Mouse (Mus musculus) stomach, embryonic 14.5 days (tissue): Measurements from ENCODE around the gene Inhbc. TPM values are rescaled to one million over a fixed set of nuclear protein-coding genes. Genes with fewer than 3 reads are reported as not detected.
A peak's percentile ranks its signal among the peaks of the same experiment; 100 is the strongest.

Experiments
- ATAC-seq: fragments of 200-750 bp; cut with Nextera tagmentation; 2 replicates; pipeline ENCODE4 v1.8.0; 2017; ENCODE audit warnings: low read depth, moderate TSS enrichment; ENCODE audit not compliant: insufficient number of reproducible peaks, insufficient read depth, low FRiP score
- H3K27ac ChIP-seq: fragments of 300-500 bp; sonication (generic); 2 replicates; pipeline ENCODE4 v1.5.1; 2014; ENCODE audit warnings: mild to moderate bottlenecking, low read length, moderate library complexity, mixed read lengths
- H3K27me3 ChIP-seq: fragments of 300-500 bp; sonication (generic); 2 replicates; pipeline ENCODE4 v1.6.1; 2014; ENCODE audit warnings: low read length, control low read depth, mixed read lengths; ENCODE audit not compliant: control insufficient read depth, insufficient read depth
- H3K36me3 ChIP-seq: fragments of 300-500 bp; sonication (generic); 2 replicates; pipeline ENCODE4 v1.6.1; 2014; ENCODE audit warnings: mild to moderate bottlenecking, control low read depth, low read length, moderate library complexity, mixed read lengths; ENCODE audit not compliant: control insufficient read depth, insufficient read depth
- H3K4me1 ChIP-seq: fragments of 300-500 bp; sonication (generic); 2 replicates; pipeline ENCODE4 v1.6.1; 2014; ENCODE audit warnings: low read length, control low read depth, mixed read lengths; ENCODE audit not compliant: control insufficient read depth, insufficient read depth
- H3K4me2 ChIP-seq: fragments of 300-500 bp; sonication (generic); replicated peaks from 2 replicates; pipeline ENCODE4 v1.6.1; 2014; ENCODE audit warnings: low read depth, low read length, control low read depth
- H3K4me3 ChIP-seq: fragments of 300-500 bp; sonication (generic); 2 replicates; pipeline ENCODE4 v1.5.1; 2014; ENCODE audit warnings: low read depth, low read length, control low read depth
- H3K9ac ChIP-seq: fragments of 300-500 bp; sonication (generic); replicated peaks from 2 replicates; pipeline ENCODE4 v1.6.1; 2014; ENCODE audit warnings: low read depth, mild to moderate bottlenecking, control low read depth, low read length, moderate library complexity, mixed read lengths
- H3K9me3 ChIP-seq: fragments of 300-500 bp; sonication (generic); 2 replicates; pipeline ENCODE4 v1.6.1; 2016; ENCODE audit warnings: low read depth, low read length, control low read depth; ENCODE audit not compliant: control insufficient read depth
- WGBS: fragments of 180-500 bp; shearing (Covaris S2); extraction: QIAGEN DNeasy Blood & Tissue Kit; methylation state at CpG from one replicate; pipeline ENCODE4 v1.1.7; 2014; 5-methylcytosine and 5-hydroxymethylcytosine counted together
- polyA plus RNA-seq: library from polyadenylated mRNA; unstranded; fragments of >200 nt; fragmentation: Nextera tagmentation; extraction: Ambion mirVana; gene quantifications from 2 replicates; pipeline ENCODE4 v1.2.1, GENCODE M21; 2014

The Inhbc gene
- polyA plus RNA-seq, 1 experiment from 2014 or later = 0.35 TPM

DNA sequence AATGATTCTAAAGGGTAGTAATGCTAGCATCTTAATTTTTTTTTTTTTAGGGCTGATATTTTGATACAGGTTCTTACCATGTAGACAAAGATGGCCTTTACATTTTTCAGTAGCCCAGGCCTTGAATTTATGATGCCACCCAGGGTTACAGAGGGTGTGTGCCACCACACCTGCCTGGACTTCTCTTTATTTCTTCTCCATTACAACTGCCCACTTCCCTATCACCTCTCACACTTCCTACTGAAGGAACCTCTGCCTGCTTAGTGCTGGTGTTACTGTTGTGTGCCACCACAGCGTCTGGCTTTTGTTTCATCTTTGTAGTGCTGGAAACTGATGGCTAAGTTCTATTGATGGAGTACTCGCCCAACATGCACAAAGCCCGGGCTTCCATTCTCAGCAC, 9.5 kb downstream of the Inhbc start:
- Histone ChIP-seq H3K4me3 (no peak overlapping the region), H3K4me2 (no peak overlapping the region), H3K27ac (no peak overlapping the region), H3K9me3 (no peaks in the 10 kb centered on the region), H3K4me1 (no peaks in the 10 kb centered on the region), H3K36me3 (no peaks in the 10 kb centered on the region), H3K27me3 (no peaks in the 10 kb centered on the region), H3K9ac (no peak overlapping the region)
- ATAC-seq = no peak
- 81% methylated on average over 3 of the region's 3 CpGs for WGBS

GRCm38 (mm10) chr10:127355336-127355735, 14.9 kb downstream of the Inhbc start:
- Histone ChIP-seq H3K4me3 (no peak overlapping the region), H3K9ac (no peak overlapping the region), H3K36me3 (no peaks in the 10 kb centered on the region), H3K9me3 (no peaks in the 10 kb centered on the region), H3K4me2 (no peak overlapping the region), H3K27me3 (no peaks in the 10 kb centered on the region), H3K4me1 (no peaks in the 10 kb centered on the region), H3K27ac (no peak overlapping the region)
- WGBS = 68% methylated on average over 10 of the region's 10 CpGs
- ATAC-seq = no peak

DNA sequence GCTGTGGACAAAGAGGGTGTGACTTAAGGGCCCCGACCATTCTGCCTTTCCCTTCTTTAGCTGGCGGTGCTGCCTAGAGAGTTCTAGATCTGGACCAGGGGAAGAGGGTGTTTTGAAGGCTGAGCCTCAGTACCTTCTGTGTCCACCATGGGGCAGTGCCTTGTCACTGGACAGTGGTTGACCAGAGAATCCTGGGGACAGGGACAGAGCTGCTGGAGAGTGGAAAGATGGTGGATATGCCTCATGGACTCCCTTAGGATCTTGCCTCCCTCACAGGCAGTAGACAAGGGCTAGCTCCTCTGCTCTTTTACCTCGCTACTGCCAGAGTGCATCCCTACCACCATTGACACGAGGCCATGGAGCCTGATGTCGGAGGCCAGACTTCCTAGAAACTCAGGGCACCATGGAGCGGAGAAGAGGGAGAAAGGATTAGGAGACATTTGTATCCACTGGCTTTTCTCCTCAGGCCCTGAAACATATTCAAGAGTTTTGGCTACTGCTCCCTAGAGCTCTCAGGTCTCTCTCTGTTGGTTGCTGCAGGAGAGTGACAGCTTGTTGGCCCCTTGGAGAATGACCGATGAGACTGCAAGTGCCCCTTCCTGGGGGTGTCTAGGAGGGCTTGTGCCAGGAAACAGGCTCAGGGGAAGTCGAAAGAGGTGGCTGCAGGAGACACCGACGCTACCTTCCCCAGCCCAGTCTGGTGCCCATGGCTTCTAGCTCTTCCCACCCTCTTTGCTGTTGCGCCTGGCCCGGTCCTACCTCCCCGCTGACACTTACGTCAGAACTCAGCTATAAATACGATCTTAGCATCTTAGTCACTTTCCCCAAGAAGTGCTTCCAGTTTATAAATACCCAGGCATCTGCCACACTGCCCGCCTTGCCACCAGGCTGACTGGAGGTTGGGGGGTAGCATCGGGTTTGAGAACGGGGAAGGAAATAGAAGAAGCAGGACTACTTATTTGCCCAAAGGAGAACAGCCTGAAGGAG, 16.0 kb downstream of the Inhbc start, which contains the start of gene Inhbe:
Gene Inhbe, minus strand, starts transcription at position 503 of the 987 bp plus-strand sequence.
- no peak for ATAC-seq
- no peaks in the 10 kb centered on the region for H3K36me3 ChIP-seq
- no peaks in the 10 kb centered on the region for H3K27me3 ChIP-seq
- no peak within 1 kb of the TSS for H3K27ac ChIP-seq
- WGBS = 76% methylated on average over 18 of the region's 18 CpGs
- no peak within 1 kb of the TSS for H3K9ac ChIP-seq
- H3K4me2 ChIP-seq = no peak within 1 kb of the TSS
- H3K4me1 ChIP-seq = no peaks in the 10 kb centered on the region
- no peak within 1 kb of the TSS for H3K4me3 ChIP-seq
- no peaks in the 10 kb centered on the region for H3K9me3 ChIP-seq

DNA sequence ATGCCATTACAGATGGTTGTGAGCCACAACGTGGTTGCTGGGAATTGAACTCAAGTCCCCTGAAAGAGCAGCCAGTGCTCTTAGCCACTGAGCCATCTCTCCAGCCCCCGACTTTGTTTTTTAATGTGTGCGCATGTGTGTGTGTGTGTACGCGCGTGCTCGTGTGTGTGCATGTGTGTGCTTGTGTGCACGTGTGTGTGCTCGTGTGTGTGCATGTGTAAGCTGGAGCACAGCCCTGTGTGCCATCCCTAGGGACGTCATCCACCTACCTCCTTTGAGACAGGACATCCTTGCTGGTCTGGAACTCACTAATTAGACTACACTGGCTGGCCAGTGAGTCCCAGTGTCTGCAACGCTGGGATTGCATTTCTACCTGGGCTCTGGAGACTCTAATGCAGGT, 17.5 kb downstream of the Inhbc start:
- no peaks in the 10 kb centered on the region for H3K9me3 ChIP-seq
- H3K9ac ChIP-seq = no peak overlapping the region
- no peak for ATAC-seq
- no peak overlapping the region for H3K27ac ChIP-seq
- H3K4me1 ChIP-seq = no peaks in the 10 kb centered on the region
- H3K36me3 ChIP-seq = no peaks in the 10 kb centered on the region
- H3K27me3 ChIP-seq = no peaks in the 10 kb centered on the region
- no peak overlapping the region for H3K4me2 ChIP-seq
- H3K4me3 ChIP-seq = no peak overlapping the region
- WGBS = 91% methylated on average over 11 of the region's 11 CpGs

DNA sequence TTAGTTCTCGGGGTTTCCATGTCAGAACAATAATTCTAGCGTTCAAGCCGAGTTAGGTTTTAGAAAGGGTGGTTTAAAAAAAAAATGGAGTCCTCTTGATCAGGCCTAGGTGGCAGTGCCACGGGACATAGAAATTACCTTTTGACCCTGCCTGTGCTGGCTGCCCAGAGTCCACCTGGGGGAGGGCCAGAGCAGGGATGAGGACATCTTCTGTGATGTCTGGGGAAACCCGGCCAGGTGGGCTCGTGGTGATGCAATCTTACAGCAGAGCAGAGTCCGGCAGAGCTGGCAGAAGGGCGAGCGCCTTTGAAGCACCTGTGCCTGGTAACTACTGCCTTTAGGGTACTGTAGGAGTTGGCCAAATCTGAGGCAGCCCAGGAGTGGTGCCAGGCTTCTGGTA, 18.0 kb downstream of the Inhbc start:
- Histone ChIP-seq H3K36me3 (no peaks in the 10 kb centered on the region), H3K4me2 (no peak overlapping the region), H3K9me3 (no peaks in the 10 kb centered on the region), H3K27me3 (no peaks in the 10 kb centered on the region), H3K4me3 (no peak overlapping the region), H3K9ac (no peak overlapping the region), H3K4me1 (no peaks in the 10 kb centered on the region), H3K27ac (no peak overlapping the region)
- no peak for ATAC-seq
- 83% methylated on average over 9 of the region's 9 CpGs for WGBS

GRCm38 (mm10) chr10:127351719-127352118, 18.5 kb downstream of the Inhbc start:
- no peaks in the 10 kb centered on the region for H3K36me3 ChIP-seq
- no peak overlapping the region for H3K4me3 ChIP-seq
- no peaks in the 10 kb centered on the region for H3K27me3 ChIP-seq
- WGBS = 64% methylated on average over 8 of the region's 8 CpGs
- H3K9me3 ChIP-seq = no peaks in the 10 kb centered on the region
- no peak overlapping the region for H3K9ac ChIP-seq
- ATAC-seq = no peak
- no peak overlapping the region for H3K4me2 ChIP-seq
- no peaks in the 10 kb centered on the region for H3K4me1 ChIP-seq
- H3K27ac ChIP-seq = no peak overlapping the region

DNA sequence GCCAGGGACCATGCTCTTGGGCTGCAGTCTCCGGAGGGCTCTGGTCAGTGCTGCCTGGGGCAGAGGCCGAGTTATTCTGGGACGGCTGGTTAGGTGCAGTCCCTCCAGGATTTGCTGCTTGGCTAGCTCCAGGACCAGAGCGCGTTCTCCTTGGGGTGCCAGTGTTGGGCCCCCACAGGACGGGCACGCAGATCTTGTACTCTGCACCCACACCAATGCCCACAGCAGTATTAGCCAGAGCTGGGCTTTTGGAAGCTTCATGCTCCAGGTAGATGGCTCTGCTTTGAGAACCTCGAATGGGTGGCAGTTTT, 19.0 kb downstream of the Inhbc start:
- no peaks in the 10 kb centered on the region for H3K9me3 ChIP-seq
- H3K36me3 ChIP-seq = no peaks in the 10 kb centered on the region
- ATAC-seq = no peak
- H3K9ac ChIP-seq = no peak overlapping the region
- no peak overlapping the region for H3K4me3 ChIP-seq
- WGBS = 81% methylated on average over 8 of the region's 8 CpGs
- H3K27ac ChIP-seq = no peak overlapping the region
- no peaks in the 10 kb centered on the region for H3K27me3 ChIP-seq
- no peak overlapping the region for H3K4me2 ChIP-seq
- no peaks in the 10 kb centered on the region for H3K4me1 ChIP-seq

DNA sequence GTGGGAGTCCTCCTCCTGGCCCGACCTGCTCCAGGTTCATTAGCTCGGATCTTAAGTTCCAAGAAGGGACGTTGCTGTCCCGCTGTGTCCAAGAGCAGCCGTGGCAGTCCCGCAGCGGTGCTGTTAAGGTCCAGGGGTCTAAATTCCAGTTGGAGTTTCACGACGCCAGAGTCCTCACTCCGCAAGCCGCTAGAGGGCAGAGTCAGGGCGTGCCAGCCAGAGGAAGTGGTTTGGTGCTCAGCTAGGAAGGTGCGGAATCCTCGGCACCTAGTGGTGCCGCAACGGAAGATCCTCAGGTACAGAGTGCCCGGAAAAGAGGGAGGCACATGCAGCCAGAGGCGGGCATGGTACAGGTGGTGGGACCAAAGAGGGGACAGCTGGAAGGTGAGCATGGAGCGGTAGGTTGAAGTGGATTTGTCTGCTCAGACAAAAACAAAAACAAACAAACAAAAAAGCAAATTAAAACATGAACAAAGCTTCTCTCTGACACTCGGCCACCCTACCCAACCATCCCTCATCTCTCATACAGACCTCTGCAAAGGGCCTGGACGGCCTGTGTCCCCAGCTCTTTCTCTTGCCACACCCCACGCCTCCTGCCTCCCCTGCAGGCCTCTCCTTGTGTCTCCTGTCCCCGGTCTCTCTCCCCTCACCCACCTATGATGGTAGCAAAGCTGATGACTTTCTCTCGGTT, 19.5 kb downstream of the Inhbc start:
- Histone ChIP-seq H3K36me3 (no peaks in the 10 kb centered on the region), H3K9me3 (no peaks in the 10 kb centered on the region), H3K4me3 (no peak overlapping the region), H3K27ac (no peak overlapping the region), H3K4me1 (no peaks in the 10 kb centered on the region), H3K9ac (no peak overlapping the region), H3K27me3 (no peaks in the 10 kb centered on the region), H3K4me2 (peak overlapping the region; percentile 45)
- ATAC-seq = peak; percentile 77; the same call in 1 of the 2 replicates
- WGBS = 11% methylated on average over 24 of the region's 24 CpGs
